Mouse (Mus musculus) thymus, adult 2 months (tissue): Measurements from ENCODE around the gene 9430097D07Rik.

Experiments
- CTCF ChIP-seq: fragments of 200-500 bp; IDR thresholded peaks from 2 replicates; pipeline ENCODE4 v1.5.1; 2012; ENCODE audit warnings: mild to moderate bottlenecking, control low read depth, low read length, moderate library complexity, borderline replicate concordance; ENCODE audit not compliant: control insufficient read depth, poor library complexity, insufficient read depth; ENCODE audit errors: extremely low read depth
- POLR2A ChIP-seq: fragments of 200-500 bp; IDR thresholded peaks from 2 replicates; pipeline ENCODE4 v1.6.1; 2012; ENCODE audit warnings: mild to moderate bottlenecking, low read length, control low read depth, moderate library complexity; ENCODE audit not compliant: control insufficient read depth, poor library complexity, insufficient read depth; ENCODE audit errors: extremely low read depth

- TF ChIP-seq CTCF (no peak), POLR2A (no peak)
Measured at GRCm38 (mm10) chr2:32535501-32535991, 39.9 kb downstream of the 9430097D07Rik start.
